Mouse (Mus musculus): ENCODE data around the gene Cdc42bpa. TPM values are rescaled to one million over a fixed set of nuclear protein-coding genes. Genes with fewer than 3 reads are reported as not detected.
"Not testable (repeated sequence)": the region's sequence is repeated elsewhere in the genome, so short reads cannot be mapped to it uniquely, and the experiment has no call there.

The Cdc42bpa gene
- polyA plus RNA-seq, 1 experiment from 2014 or later: 19.7 TPM

- no peak for ATAC-seq (ENCODE audit: low FRiP score, low TSS enrichment)
- no peak overlapping the region for H3K27ac ChIP-seq (ENCODE audit: low read depth, low read length)
- no peaks in the 10 kb centered on the region for H3K4me1 ChIP-seq (ENCODE audit: control insufficient read depth, insufficient read depth, low read length)
- no peak overlapping the region for H3K9ac ChIP-seq (ENCODE audit: low read depth, low read length)
- H3K36me3 ChIP-seq (ENCODE audit: control insufficient read depth, insufficient read depth, low read length): no peaks in the 10 kb centered on the region
- peaks cover 5% of the 10 kb centered on the region; the same call in 1 of the 2 replicates for H3K9me3 ChIP-seq (ENCODE audit: control insufficient read depth, low read length)
- H3K27me3 ChIP-seq (ENCODE audit: control insufficient read depth, insufficient read depth, low read length): no peaks in the 10 kb centered on the region
- no peak overlapping the region for H3K4me2 ChIP-seq (replicated peaks; ENCODE audit: low read depth, low read length)
- no peak overlapping the region for H3K4me3 ChIP-seq (ENCODE audit: low read length)
These were observed 47.8 kb downstream of the Cdc42bpa start for GRCm38 (mm10) chr1:180008057-180008456.

GRCm38 (mm10) chr1:180013479-180013878 is 53.2 kb downstream of the Cdc42bpa start:
- no peak overlapping the region for H3K9ac ChIP-seq (ENCODE audit: low read depth, low read length)
- no peak overlapping the region for H3K4me2 ChIP-seq (replicated peaks; ENCODE audit: low read depth, low read length)
- no peaks in the 10 kb centered on the region for H3K36me3 ChIP-seq (ENCODE audit: control insufficient read depth, insufficient read depth, low read length)
- H3K4me1 ChIP-seq (ENCODE audit: control insufficient read depth, insufficient read depth, low read length): no peaks in the 10 kb centered on the region
- H3K4me3 ChIP-seq (ENCODE audit: low read length): no peak overlapping the region
- no peaks in the 10 kb centered on the region for H3K9me3 ChIP-seq (ENCODE audit: control insufficient read depth, low read length)
- 92% methylated on average over 4 of the region's 4 CpGs for WGBS
- no peak for ATAC-seq (ENCODE audit: low FRiP score, low TSS enrichment)
- H3K27ac ChIP-seq (ENCODE audit: low read depth, low read length): no peak overlapping the region
- H3K27me3 ChIP-seq (ENCODE audit: control insufficient read depth, insufficient read depth, low read length): no peaks in the 10 kb centered on the region

- no peak for ATAC-seq (ENCODE audit: low FRiP score, low TSS enrichment)
- WGBS: 92% methylated on average over 2 of the region's 2 CpGs
- Histone ChIP-seq H3K27ac (ENCODE audit: low read depth, low read length) (no peak overlapping the region), H3K9ac (ENCODE audit: low read depth, low read length) (no peak overlapping the region), H3K36me3 (ENCODE audit: control insufficient read depth, insufficient read depth, low read length) (no peaks in the 10 kb centered on the region), H3K4me1 (ENCODE audit: control insufficient read depth, insufficient read depth, low read length) (no peaks in the 10 kb centered on the region), H3K27me3 (ENCODE audit: control insufficient read depth, insufficient read depth, low read length) (no peaks in the 10 kb centered on the region), H3K4me2 (replicated peaks; ENCODE audit: low read depth, low read length) (no peak overlapping the region), H3K9me3 (ENCODE audit: control insufficient read depth, low read length) (no peaks in the 10 kb centered on the region), H3K4me3 (ENCODE audit: low read length) (no peak overlapping the region)
These were observed 57.9 kb downstream of the Cdc42bpa start for GRCm38 (mm10) chr1:180018218-180018617.

- no peak overlapping the region for H3K4me2 ChIP-seq (replicated peaks; ENCODE audit: low read depth, low read length)
- no peak overlapping the region for H3K27ac ChIP-seq (ENCODE audit: low read depth, low read length)
- H3K4me1 ChIP-seq (ENCODE audit: control insufficient read depth, insufficient read depth, low read length): no peaks in the 10 kb centered on the region
- H3K36me3 ChIP-seq (ENCODE audit: control insufficient read depth, insufficient read depth, low read length): no peaks in the 10 kb centered on the region
- no peak for ATAC-seq (ENCODE audit: low FRiP score, low TSS enrichment)
- H3K27me3 ChIP-seq (ENCODE audit: control insufficient read depth, insufficient read depth, low read length): no peaks in the 10 kb centered on the region
- H3K4me3 ChIP-seq (ENCODE audit: low read length): no peak overlapping the region
- no peak overlapping the region for H3K9ac ChIP-seq (ENCODE audit: low read depth, low read length)
- WGBS: 65% methylated on average over 11 of the region's 11 CpGs
- H3K9me3 ChIP-seq (ENCODE audit: control insufficient read depth, low read length): no peaks in the 10 kb centered on the region
These were observed 61.4 kb downstream of the Cdc42bpa start for GRCm38 (mm10) chr1:180021463-180022296.

- H3K9ac ChIP-seq (ENCODE audit: low read depth, low read length): no peak overlapping the region
- no peaks in the 10 kb centered on the region for H3K4me1 ChIP-seq (ENCODE audit: control insufficient read depth, insufficient read depth, low read length)
- WGBS: 87% methylated on average over 5 of the region's 5 CpGs
- H3K36me3 ChIP-seq (ENCODE audit: control insufficient read depth, insufficient read depth, low read length): no peaks in the 10 kb centered on the region
- no peak for ATAC-seq (ENCODE audit: low FRiP score, low TSS enrichment)
- H3K4me3 ChIP-seq (ENCODE audit: low read length): no peak overlapping the region
- H3K4me2 ChIP-seq (replicated peaks; ENCODE audit: low read depth, low read length): no peak overlapping the region
- no peaks in the 10 kb centered on the region for H3K27me3 ChIP-seq (ENCODE audit: control insufficient read depth, insufficient read depth, low read length)
- H3K27ac ChIP-seq (ENCODE audit: low read depth, low read length): no peak overlapping the region
- no peaks in the 10 kb centered on the region for H3K9me3 ChIP-seq (ENCODE audit: control insufficient read depth, low read length)
These were observed 63.2 kb downstream of the Cdc42bpa start for GRCm38 (mm10) chr1:180023512-180023911.

GRCm38 (mm10) chr1:180029863-180030262 is 69.6 kb downstream of the Cdc42bpa start:
- not testable (repeated sequence) for H3K4me2 ChIP-seq (replicated peaks; ENCODE audit: low read depth, low read length); H3K36me3 ChIP-seq (ENCODE audit: control insufficient read depth, insufficient read depth, low read length); ATAC-seq (ENCODE audit: low FRiP score, low TSS enrichment); H3K9me3 ChIP-seq (ENCODE audit: control insufficient read depth, low read length); H3K4me1 ChIP-seq (ENCODE audit: control insufficient read depth, insufficient read depth, low read length); H3K9ac ChIP-seq (ENCODE audit: low read depth, low read length); H3K4me3 ChIP-seq (ENCODE audit: low read length); H3K27ac ChIP-seq (ENCODE audit: low read depth, low read length); H3K27me3 ChIP-seq (ENCODE audit: control insufficient read depth, insufficient read depth, low read length)
- 92% methylated on average over 5 of the region's 5 CpGs for WGBS

GRCm38 (mm10) chr1:180030631-180031365 is 70.5 kb downstream of the Cdc42bpa start:
- ATAC-seq (ENCODE audit: low FRiP score, low TSS enrichment): no peak
- Histone ChIP-seq H3K9me3 (ENCODE audit: control insufficient read depth, low read length) (no peaks in the 10 kb centered on the region), H3K9ac (ENCODE audit: low read depth, low read length) (no peak overlapping the region), H3K36me3 (ENCODE audit: control insufficient read depth, insufficient read depth, low read length) (no peaks in the 10 kb centered on the region; the same call in 1 of the 2 replicates), H3K4me1 (ENCODE audit: control insufficient read depth, insufficient read depth, low read length) (no peaks in the 10 kb centered on the region), H3K27ac (ENCODE audit: low read depth, low read length) (no peak overlapping the region), H3K4me3 (ENCODE audit: low read length) (no peak overlapping the region), H3K27me3 (ENCODE audit: control insufficient read depth, insufficient read depth, low read length) (no peaks in the 10 kb centered on the region), H3K4me2 (replicated peaks; ENCODE audit: low read depth, low read length) (no peak overlapping the region)
- WGBS: 85% methylated on average over 8 of the region's 8 CpGs

GRCm38 (mm10) chr1:180031705-180032548 is 71.7 kb downstream of the Cdc42bpa start:
- H3K36me3 ChIP-seq (ENCODE audit: control insufficient read depth, insufficient read depth, low read length): no peaks in the 10 kb centered on the region; the same call in 1 of the 2 replicates
- H3K9ac ChIP-seq (ENCODE audit: low read depth, low read length): no peak overlapping the region
- no peak overlapping the region for H3K4me2 ChIP-seq (replicated peaks; ENCODE audit: low read depth, low read length)
- 98% methylated on average over 5 of the region's 5 CpGs for WGBS
- H3K27me3 ChIP-seq (ENCODE audit: control insufficient read depth, insufficient read depth, low read length): no peaks in the 10 kb centered on the region
- no peak for ATAC-seq (ENCODE audit: low FRiP score, low TSS enrichment)
- H3K4me3 ChIP-seq (ENCODE audit: low read length): no peak overlapping the region
- H3K27ac ChIP-seq (ENCODE audit: low read depth, low read length): no peak overlapping the region
- H3K9me3 ChIP-seq (ENCODE audit: control insufficient read depth, low read length): no peaks in the 10 kb centered on the region
- H3K4me1 ChIP-seq (ENCODE audit: control insufficient read depth, insufficient read depth, low read length): no peaks in the 10 kb centered on the region
